Mouse (Mus musculus) embryonic facial prominence, embryonic 14.5 days (tissue): ENCODE data around the gene Cdc6. TPM values are rescaled to one million over a fixed set of nuclear protein-coding genes. Genes with fewer than 3 reads are reported as not detected.

Source experiments
- ATAC-seq: fragments of 200-750 bp; cut with Nextera tagmentation; 2 replicates; pipeline ENCODE4 v1.8.0; 2017; ENCODE audit warnings: low read depth, moderate number of reproducible peaks, moderate TSS enrichment
- DNase-seq: peaks from one replicate; pipeline ENCODE4 v3.0.0-alpha.2; 2015; ENCODE audit warnings: low spot score
- H3K27ac ChIP-seq: fragments of 300-500 bp; sonication (generic); replicated peaks from 2 replicates; pipeline ENCODE4 v1.5.1; 2014; ENCODE audit warnings: low read depth, mild to moderate bottlenecking, low read length, moderate library complexity
- H3K27me3 ChIP-seq: fragments of 300-500 bp; sonication (generic); replicated peaks from 2 replicates; pipeline ENCODE4 v1.6.1; 2014; ENCODE audit warnings: low read length; ENCODE audit not compliant: control insufficient read depth, insufficient read depth
- H3K36me3 ChIP-seq: fragments of 300-500 bp; sonication (generic); 2 replicates; pipeline ENCODE4 v1.6.1; 2014; ENCODE audit warnings: low read length, mixed read lengths; ENCODE audit not compliant: control insufficient read depth, insufficient read depth
- H3K4me1 ChIP-seq: fragments of 300-500 bp; sonication (generic); 2 replicates; pipeline ENCODE4 v1.6.1; 2014; ENCODE audit warnings: antibody characterized with exemption, low read length; ENCODE audit not compliant: control insufficient read depth, insufficient read depth
- H3K4me2 ChIP-seq: fragments of 300-500 bp; sonication (generic); 2 replicates; pipeline ENCODE4 v1.6.1; 2014; ENCODE audit warnings: low read depth, mild to moderate bottlenecking, low read length, moderate library complexity, mixed read lengths
- H3K4me3 ChIP-seq: fragments of 300-500 bp; sonication (generic); 2 replicates; pipeline ENCODE4 v1.5.1; 2014; ENCODE audit warnings: low read depth, mild to moderate bottlenecking, low read length
- H3K9ac ChIP-seq: fragments of 300-500 bp; sonication (generic); 2 replicates; pipeline ENCODE4 v1.6.1; 2014; ENCODE audit warnings: low read depth, mild to moderate bottlenecking, low read length, moderate library complexity, mixed read lengths
- H3K9me3 ChIP-seq: fragments of 300-500 bp; sonication (generic); 2 replicates; pipeline ENCODE4 v1.6.1; 2016; ENCODE audit warnings: low read length; ENCODE audit not compliant: control insufficient read depth
- WGBS: fragments of 180-500 bp; shearing (Covaris S2); extraction: QIAGEN DNeasy Blood & Tissue Kit; methylation state at CpG from one replicate; pipeline ENCODE4 v1.1.7; 2014; 5-methylcytosine and 5-hydroxymethylcytosine counted together
- polyA plus RNA-seq: library from polyadenylated mRNA; unstranded; fragments of >200 nt; fragmentation: Nextera tagmentation; extraction: Ambion mirVana; gene quantifications from 2 replicates; pipeline ENCODE4 v1.2.1, GENCODE M21; 2014

The Cdc6 gene
- polyA plus RNA-seq, 1 experiment from 2014 or later = 22.7 TPM

DNA sequence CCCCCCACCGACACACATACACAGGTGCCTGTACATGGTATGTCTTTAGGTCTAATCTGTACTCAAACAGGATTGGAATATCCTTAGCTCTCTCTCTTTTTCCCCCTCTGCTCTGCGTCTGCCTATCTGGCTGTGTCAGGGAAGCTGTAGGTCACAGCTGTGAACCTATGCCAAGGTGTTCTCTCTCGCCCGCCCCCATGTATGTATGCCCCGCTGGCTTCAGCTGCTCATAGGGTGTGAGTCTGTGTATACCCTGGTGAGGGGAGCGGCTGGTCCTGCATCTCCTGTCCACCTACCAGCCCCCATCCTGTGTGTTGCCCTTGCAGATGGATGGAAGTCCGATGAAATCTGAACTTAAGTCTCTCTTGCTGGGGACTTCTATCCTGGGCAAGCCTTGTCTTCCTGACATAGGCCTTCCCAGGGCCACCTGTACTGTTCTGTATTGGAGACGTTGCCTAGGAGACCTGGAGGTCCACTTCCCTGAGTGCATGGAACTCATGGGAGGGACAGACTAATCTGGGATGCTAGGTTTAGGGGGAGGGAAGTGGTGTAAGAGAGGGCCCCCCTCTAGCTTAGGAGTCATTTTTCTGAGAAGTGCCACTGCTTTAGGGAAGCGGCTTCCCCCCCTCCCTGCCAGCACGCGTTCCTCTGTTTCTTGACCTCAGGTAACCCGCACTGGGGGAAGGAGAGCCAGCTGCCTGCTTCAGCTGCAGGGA, 41.8 kb downstream of the Cdc6 start:
- Histone ChIP-seq H3K27ac (0 out of 2 replicates have a peak overlapping the region, but pooled peaks have one; percentile 21), H3K4me2 (no peak overlapping the region), H3K27me3 (no peaks in the 10 kb centered on the region), H3K9me3 (no peaks in the 10 kb centered on the region), H3K4me1 (peaks cover 44% of the 10 kb centered on the region), H3K9ac (no peak overlapping the region), H3K36me3 (peaks cover 32% of the 10 kb centered on the region), H3K4me3 (no peak overlapping the region)
- no peak for ATAC-seq
- 66% methylated on average over 12 of the region's 12 CpGs for WGBS
- peak; percentile 4 for DNase-seq

DNA sequence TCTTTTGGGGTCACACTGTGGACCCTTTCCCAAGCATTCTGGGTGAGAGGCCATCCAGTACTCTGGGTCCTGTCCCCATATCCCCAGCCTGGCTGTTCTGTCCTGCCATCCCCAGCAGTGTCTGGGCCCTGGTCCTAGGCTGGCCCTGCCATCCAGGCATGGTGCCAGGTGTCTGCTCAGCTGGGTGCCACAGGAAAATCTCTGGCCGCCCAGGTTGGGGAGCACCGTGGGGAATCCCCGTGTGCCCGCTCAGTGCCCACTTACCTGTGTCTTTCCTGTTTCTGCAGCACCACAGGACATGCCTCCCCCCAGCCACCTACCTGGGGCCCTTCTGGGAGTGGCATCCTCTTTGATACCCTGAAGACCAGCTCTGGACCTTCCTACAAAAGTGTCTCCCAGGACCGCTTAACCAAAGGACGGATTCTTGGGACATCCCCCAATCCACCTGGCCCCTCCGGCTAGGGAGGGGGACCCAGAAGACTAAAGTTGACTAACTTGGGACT, 42.4 kb downstream of the Cdc6 start:
- peaks cover 44% of the 10 kb centered on the region for H3K4me1 ChIP-seq
- H3K27ac ChIP-seq = 0 out of 2 replicates have a peak overlapping the region, but pooled peaks have one; percentile 21
- no peaks in the 10 kb centered on the region for H3K27me3 ChIP-seq
- H3K9me3 ChIP-seq = no peaks in the 10 kb centered on the region
- ATAC-seq (no peak), DNase-seq (no peak)
- WGBS = 77% methylated on average over 5 of the region's 7 CpGs
- no peak overlapping the region for H3K9ac ChIP-seq
- no peak overlapping the region for H3K4me2 ChIP-seq
- peaks cover 32% of the 10 kb centered on the region for H3K36me3 ChIP-seq
- H3K4me3 ChIP-seq = no peak overlapping the region

DNA sequence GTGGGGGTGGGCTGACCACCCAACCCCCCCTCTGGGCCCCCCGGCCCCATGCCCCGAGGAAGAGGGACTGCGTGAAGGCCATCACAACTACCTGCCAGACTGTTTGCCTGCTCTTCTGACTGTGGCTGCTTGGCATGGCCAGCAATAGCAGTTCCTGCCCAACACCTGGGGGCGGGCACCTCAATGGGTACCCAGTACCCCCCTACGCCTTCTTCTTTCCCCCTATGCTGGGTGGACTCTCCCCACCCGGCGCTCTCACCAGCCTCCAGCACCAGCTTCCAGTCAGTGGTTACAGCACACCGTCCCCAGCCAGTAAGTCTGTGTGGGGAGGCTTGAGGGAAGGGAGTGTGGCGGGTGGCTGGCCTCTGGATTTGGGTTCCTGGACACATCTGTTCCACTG, 42.9 kb downstream of the Cdc6 start:
- no peak for ATAC-seq
- no peak overlapping the region for H3K4me3 ChIP-seq
- no peak overlapping the region for H3K4me2 ChIP-seq
- no peaks in the 10 kb centered on the region for H3K27me3 ChIP-seq
- peaks cover 32% of the 10 kb centered on the region for H3K36me3 ChIP-seq
- DNase-seq = peak; percentile 0
- peaks cover 44% of the 10 kb centered on the region for H3K4me1 ChIP-seq
- H3K9me3 ChIP-seq = no peaks in the 10 kb centered on the region
- 85% methylated on average over 7 of the region's 9 CpGs for WGBS
- no peak overlapping the region for H3K9ac ChIP-seq
- no peak overlapping the region for H3K27ac ChIP-seq

GRCm38 (mm10) chr11:98951026-98951906, 43.7 kb downstream of the Cdc6 start:
- 60% methylated on average over 8 of the region's 16 CpGs for WGBS
- peak; percentile 80 for DNase-seq
- Histone ChIP-seq H3K9ac (peak overlapping the region; percentile 17; the same call in 1 of the 2 replicates), H3K9me3 (no peaks in the 10 kb centered on the region), H3K36me3 (peaks cover 37% of the 10 kb centered on the region), H3K27me3 (no peaks in the 10 kb centered on the region), H3K4me2 (peak overlapping the region; percentile 21), H3K4me1 (peaks cover 38% of the 10 kb centered on the region), H3K27ac (peak overlapping the region; percentile 59), H3K4me3 (no peak overlapping the region)
- ATAC-seq = 0 out of 2 replicates have a peak, but pooled peaks have one; percentile 13

GRCm38 (mm10) chr11:98952111-98952510, 44.5 kb downstream of the Cdc6 start:
- no peak overlapping the region for H3K4me3 ChIP-seq
- no peaks in the 10 kb centered on the region for H3K27me3 ChIP-seq
- WGBS = 94% methylated on average over 1 of the region's 1 CpGs
- H3K27ac ChIP-seq = no peak overlapping the region
- peaks cover 45% of the 10 kb centered on the region for H3K36me3 ChIP-seq
- peaks cover 38% of the 10 kb centered on the region for H3K4me1 ChIP-seq
- no peaks in the 10 kb centered on the region for H3K9me3 ChIP-seq
- DNase-seq = no peak
- no peak overlapping the region for H3K9ac ChIP-seq
- ATAC-seq = no peak
- no peak overlapping the region for H3K4me2 ChIP-seq

- ATAC-seq (no peak), DNase-seq (no peak)
- no peak overlapping the region for H3K27ac ChIP-seq
- H3K36me3 ChIP-seq = peaks cover 51% of the 10 kb centered on the region
- WGBS = 58% methylated on average over 2 of the region's 2 CpGs
- no peak overlapping the region for H3K4me2 ChIP-seq
- no peaks in the 10 kb centered on the region for H3K27me3 ChIP-seq
- no peak overlapping the region for H3K9ac ChIP-seq
- H3K4me3 ChIP-seq = no peak overlapping the region
- peaks cover 33% of the 10 kb centered on the region for H3K4me1 ChIP-seq
- H3K9me3 ChIP-seq = no peaks in the 10 kb centered on the region
These were observed 45.1 kb downstream of the Cdc6 start for GRCm38 (mm10) chr11:98952736-98953135.

GRCm38 (mm10) chr11:98953361-98953760, 45.8 kb downstream of the Cdc6 start:
- no peak overlapping the region for H3K4me2 ChIP-seq
- no peaks in the 10 kb centered on the region for H3K27me3 ChIP-seq
- WGBS = 21% methylated on average over 2 of the region's 2 CpGs
- peaks cover 31% of the 10 kb centered on the region for H3K4me1 ChIP-seq
- no peaks in the 10 kb centered on the region for H3K9me3 ChIP-seq
- no peak overlapping the region for H3K4me3 ChIP-seq
- ATAC-seq = no peak
- peaks cover 57% of the 10 kb centered on the region for H3K36me3 ChIP-seq
- DNase-seq = no peak
- H3K27ac ChIP-seq = no peak overlapping the region; the same call in 1 of the 2 replicates
- H3K9ac ChIP-seq = no peak overlapping the region

DNA sequence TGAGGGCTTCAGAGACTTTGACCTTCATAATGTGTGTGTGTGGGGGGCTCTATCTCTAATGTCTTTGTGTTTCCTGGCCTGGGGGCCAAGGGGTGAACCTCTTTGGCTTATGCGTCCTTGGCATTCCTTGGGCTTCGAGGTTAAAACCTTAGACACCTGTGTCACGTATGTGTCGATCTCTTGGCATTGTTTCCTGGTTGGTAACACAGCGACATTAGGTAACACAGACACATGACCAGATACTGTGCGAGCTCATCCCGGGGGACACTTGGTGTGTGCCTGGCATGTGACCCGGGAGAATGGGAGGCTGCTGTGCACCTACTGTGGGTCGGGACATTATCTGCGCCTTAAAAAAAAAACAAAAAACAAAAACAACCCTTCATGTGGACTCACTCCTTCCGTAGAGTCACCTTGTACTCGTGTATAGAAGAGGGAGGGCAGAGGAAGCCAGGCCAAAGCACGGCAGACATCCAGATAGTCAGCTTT, 46.3 kb downstream of the Cdc6 start:
- Histone ChIP-seq H3K36me3 (peaks cover 57% of the 10 kb centered on the region), H3K4me3 (no peak overlapping the region), H3K27me3 (no peaks in the 10 kb centered on the region), H3K9me3 (no peaks in the 10 kb centered on the region), H3K9ac (no peak overlapping the region), H3K27ac (peak overlapping the region; percentile 59), H3K4me1 (peaks cover 31% of the 10 kb centered on the region), H3K4me2 (peak overlapping the region; percentile 3; the same call in 1 of the 2 replicates)
- 31% methylated on average over 13 of the region's 13 CpGs for WGBS
- DNase-seq (peak; percentile 9), ATAC-seq (no peak)
